Mouse (Mus musculus) heart, embryonic 12.5 days (tissue): ENCODE measurements around the gene Garnl3. TPM values are rescaled to one million over a fixed set of nuclear protein-coding genes. Genes with fewer than 3 reads are reported as not detected.

Experiments
- ATAC-seq: fragments of 200-750 bp; cut with Nextera tagmentation; 2 replicates; pipeline ENCODE4 v1.8.0; 2017; ENCODE audit warnings: moderate TSS enrichment, moderate library complexity; ENCODE audit not compliant: insufficient number of reproducible peaks, low FRiP score
- H3K27ac ChIP-seq: fragments of 300-500 bp; sonication (generic); 2 replicates; pipeline ENCODE4 v1.5.1; 2016; ENCODE audit warnings: mild to moderate bottlenecking, moderate library complexity; ENCODE audit not compliant: poor library complexity, severe bottlenecking
- H3K27me3 ChIP-seq: fragments of 300-500 bp; sonication (generic); replicated peaks from 2 replicates; pipeline ENCODE4 v1.6.1; 2016; ENCODE audit warnings: mild to moderate bottlenecking, moderate library complexity
- H3K36me3 ChIP-seq: fragments of 300-500 bp; sonication (generic); 2 replicates; pipeline ENCODE4 v1.6.1; 2016; ENCODE audit warnings: mild to moderate bottlenecking, moderate library complexity
- H3K4me1 ChIP-seq: fragments of 300-500 bp; sonication (generic); replicated peaks from 2 replicates; pipeline ENCODE4 v1.6.1; 2016; ENCODE audit warnings: mild to moderate bottlenecking
- H3K4me2 ChIP-seq: fragments of 300-500 bp; sonication (generic); 2 replicates; pipeline ENCODE4 v1.6.1; 2016; ENCODE audit warnings: mild to moderate bottlenecking, moderate library complexity
- H3K4me3 ChIP-seq: fragments of 300-500 bp; sonication (generic); 2 replicates; pipeline ENCODE4 v1.5.1; 2016; ENCODE audit warnings: mild to moderate bottlenecking
- H3K9ac ChIP-seq: fragments of 300-500 bp; sonication (generic); 2 replicates; pipeline ENCODE4 v1.6.1; 2016; ENCODE audit warnings: mild to moderate bottlenecking, moderate library complexity
- H3K9me3 ChIP-seq: fragments of 300-500 bp; sonication (generic); replicated peaks from 2 replicates; pipeline ENCODE4 v1.6.1; 2016; ENCODE audit warnings: mild to moderate bottlenecking, moderate library complexity
- WGBS: fragments of 180-500 bp; shearing (Covaris S2); methylation state at CpG from one replicate; pipeline ENCODE4 v1.1.7; 2016; 5-methylcytosine and 5-hydroxymethylcytosine counted together
- polyA plus RNA-seq: library from polyadenylated mRNA; unstranded; fragments of >200 nt; fragmentation: Nextera tagmentation; extraction: Ambion mirVana; gene quantifications from 2 replicates; pipeline ENCODE4 v1.2.1, GENCODE M21; 2016

Gene Garnl3
- polyA plus RNA-seq, 1 experiment from 2014 or later: 14.0 TPM

GRCm38 (mm10) chr2:32968024-32968614 is 163.3 kb downstream of the Garnl3 start:
- peaks cover 36% of the 10 kb centered on the region for H3K4me1 ChIP-seq
- H3K4me3 ChIP-seq: no peak overlapping the region
- 80% methylated on average over 9 of the region's 9 CpGs for WGBS

DNA sequence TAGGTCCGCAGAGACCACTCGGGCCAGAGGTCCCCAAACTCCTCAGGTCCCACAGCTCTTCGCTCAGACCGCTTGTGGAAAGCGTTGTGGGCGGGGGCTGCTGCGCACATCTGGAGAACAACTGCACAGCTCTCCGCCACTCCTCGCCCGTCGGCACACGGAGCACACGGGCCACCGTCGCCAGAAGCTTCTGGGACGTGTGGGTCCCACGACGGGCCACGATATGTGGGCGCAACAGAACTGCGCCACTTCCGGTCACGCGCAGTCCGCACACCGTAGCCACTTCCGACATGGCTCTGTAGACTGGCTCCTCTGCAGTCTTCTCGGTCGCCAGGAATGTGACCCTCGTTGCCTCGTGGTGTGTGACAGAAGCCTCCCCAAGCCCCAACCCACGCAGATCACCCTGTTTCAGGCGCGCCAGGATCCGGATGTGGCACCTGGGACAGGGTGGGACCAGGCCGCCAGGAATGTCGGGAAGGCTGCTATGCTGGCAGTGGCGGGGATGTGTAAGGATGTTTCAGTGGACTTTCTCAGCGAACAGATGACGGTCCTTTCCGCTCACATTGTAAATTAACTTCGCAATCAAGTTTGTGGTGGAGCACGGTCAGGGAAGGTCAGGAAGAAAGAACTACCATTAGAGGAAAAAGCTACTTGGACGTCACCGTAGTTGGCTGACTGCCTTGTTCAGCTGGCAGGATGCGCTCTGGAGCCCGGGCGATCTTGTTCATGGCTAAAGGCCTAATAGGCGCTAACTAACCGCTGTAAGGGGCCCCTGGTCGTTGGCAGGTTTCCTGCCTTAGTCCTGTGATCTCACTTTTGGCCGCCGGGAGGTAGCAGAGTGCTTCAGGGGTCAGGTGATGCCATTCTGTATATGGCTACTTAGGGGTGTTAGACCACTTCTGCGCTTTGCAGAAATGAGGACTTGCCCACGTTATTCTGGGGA is 164.5 kb downstream of the Garnl3 start:
- H3K4me1 ChIP-seq: peaks cover 42% of the 10 kb centered on the region

More at GRCm38 (mm10) chr2:32968024-32968614, 163.3 kb downstream of the Garnl3 start:
- peaks cover 26% of the 10 kb centered on the region for H3K36me3 ChIP-seq
- 0 out of 2 replicates have a peak overlapping the region, but pooled peaks have one; percentile 22 for H3K27ac ChIP-seq
- no peaks in the 10 kb centered on the region for H3K27me3 ChIP-seq
- no peak for ATAC-seq
- no peaks in the 10 kb centered on the region for H3K9me3 ChIP-seq
- peak overlapping the region; percentile 88 for H3K4me2 ChIP-seq
- peak overlapping the region; percentile 84 for H3K9ac ChIP-seq

GRCm38 (mm10) chr2:32966184-32966688 is 165.2 kb downstream of the Garnl3 start:
- H3K36me3 ChIP-seq: peaks cover 25% of the 10 kb centered on the region
- peak overlapping the region; percentile 68 for H3K4me3 ChIP-seq
- peak overlapping the region; percentile 97 for H3K27ac ChIP-seq
- peaks cover 42% of the 10 kb centered on the region for H3K4me1 ChIP-seq
- no peaks in the 10 kb centered on the region for H3K27me3 ChIP-seq
- H3K9me3 ChIP-seq: no peaks in the 10 kb centered on the region
- peak overlapping the region; percentile 84 for H3K9ac ChIP-seq
- peak overlapping the region; percentile 88 for H3K4me2 ChIP-seq
- ATAC-seq: no peak
- 10% methylated on average over 13 of the region's 13 CpGs for WGBS

More for the DNA sequence above, 164.5 kb downstream of the Garnl3 start:
- peak overlapping the region; percentile 97 for H3K27ac ChIP-seq
- H3K9ac ChIP-seq: peak overlapping the region; percentile 84
- peaks cover 25% of the 10 kb centered on the region for H3K36me3 ChIP-seq
- WGBS: under 1% methylated on average over 55 of the region's 55 CpGs
- H3K4me2 ChIP-seq: peak overlapping the region; percentile 88
- H3K9me3 ChIP-seq: no peaks in the 10 kb centered on the region
- peak overlapping the region; percentile 68 for H3K4me3 ChIP-seq
- ATAC-seq: peak; percentile 85
- no peaks in the 10 kb centered on the region for H3K27me3 ChIP-seq

DNA sequence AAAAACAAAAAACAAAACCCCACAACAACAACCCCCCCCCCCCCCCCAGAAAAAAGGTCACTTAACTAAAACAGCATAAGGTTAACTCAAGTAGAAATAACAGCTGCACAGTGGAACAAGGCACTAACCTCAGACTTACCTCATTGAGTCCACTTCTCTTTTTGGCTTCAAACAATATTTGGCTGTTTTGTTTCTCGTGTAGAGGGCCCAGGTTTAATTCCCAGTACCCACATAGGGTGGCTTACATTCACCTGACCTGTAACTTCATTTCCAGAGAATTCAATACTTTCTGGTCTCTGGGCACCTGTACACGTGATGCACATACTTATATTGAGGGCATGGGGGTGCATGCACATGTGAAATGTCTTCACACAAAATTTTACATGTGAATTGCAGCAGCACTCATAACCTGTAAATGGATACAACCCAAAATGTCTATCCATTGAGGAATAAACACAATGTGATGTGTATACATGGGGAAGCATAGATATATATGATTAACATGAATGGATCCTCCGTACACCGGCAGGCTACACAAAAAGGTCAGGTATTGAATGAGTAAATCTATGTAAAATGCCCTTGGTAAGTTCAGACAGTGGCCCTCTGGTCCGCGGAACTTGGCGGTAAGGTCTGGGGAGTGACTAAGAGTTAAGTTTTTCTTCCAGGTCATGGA is 165.8 kb downstream of the Garnl3 start:
- 17% methylated on average over 7 of the region's 7 CpGs for WGBS
- Histone ChIP-seq H3K27me3 (no peaks in the 10 kb centered on the region), H3K4me2 (peak overlapping the region; percentile 88), H3K9ac (no peak overlapping the region), H3K36me3 (peaks cover 25% of the 10 kb centered on the region), H3K4me3 (no peak overlapping the region), H3K9me3 (no peaks in the 10 kb centered on the region), H3K27ac (no peak overlapping the region), H3K4me1 (peaks cover 46% of the 10 kb centered on the region)
- no peak for ATAC-seq

DNA sequence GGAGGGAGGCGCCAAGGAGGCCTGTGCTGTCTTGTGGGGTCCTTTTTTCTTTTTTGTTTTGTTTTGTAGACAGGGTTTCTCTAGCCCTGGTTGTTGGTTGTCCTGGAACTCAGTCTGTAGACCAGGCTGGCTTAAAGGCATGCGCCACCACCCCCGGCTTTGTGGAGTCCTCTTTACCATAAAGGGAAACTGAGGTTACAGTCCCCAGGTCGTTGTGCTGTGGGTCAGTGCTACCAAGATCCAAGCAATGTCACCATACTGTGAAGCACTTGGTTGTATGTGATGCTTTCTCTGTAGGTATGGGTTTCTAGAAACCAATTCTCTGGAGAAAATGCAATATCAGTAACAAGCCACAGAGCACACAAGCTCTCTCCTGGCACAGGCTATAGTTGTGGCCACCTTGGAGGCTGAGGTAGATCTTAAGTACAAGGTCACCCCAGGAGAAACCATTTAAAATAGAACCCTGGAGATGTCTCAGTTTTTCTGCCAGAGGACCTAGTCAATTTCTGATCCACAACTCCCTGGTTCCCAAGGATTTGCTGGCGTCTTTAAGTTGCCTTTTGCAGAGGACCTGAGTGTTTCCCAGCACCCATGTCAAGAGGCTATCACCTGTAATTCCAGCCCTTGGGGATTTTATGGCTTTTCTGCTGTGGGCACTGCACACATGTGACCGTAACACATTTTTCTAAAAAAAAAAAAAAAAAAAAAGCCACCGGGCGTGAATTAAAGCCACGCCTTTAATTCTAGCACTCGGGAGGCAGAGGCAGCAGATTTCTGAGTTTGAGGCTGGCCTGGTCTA is 166.6 kb downstream of the Garnl3 start:
- ATAC-seq: no peak
- H3K27ac ChIP-seq: no peak overlapping the region
- peaks cover 25% of the 10 kb centered on the region for H3K36me3 ChIP-seq
- no peak overlapping the region; the same call in 1 of the 2 replicates for H3K4me2 ChIP-seq
- WGBS: 28% methylated on average over 10 of the region's 10 CpGs
- H3K9me3 ChIP-seq: no peaks in the 10 kb centered on the region
- H3K9ac ChIP-seq: no peak overlapping the region
- H3K4me3 ChIP-seq: no peak overlapping the region
- no peaks in the 10 kb centered on the region for H3K27me3 ChIP-seq
- peaks cover 49% of the 10 kb centered on the region for H3K4me1 ChIP-seq

GRCm38 (mm10) chr2:32963981-32964380 is 167.5 kb downstream of the Garnl3 start:
- Histone ChIP-seq H3K4me3 (peak overlapping the region; percentile 95; the same call in 1 of the 2 replicates), H3K4me1 (peaks cover 42% of the 10 kb centered on the region), H3K27ac (no peak overlapping the region), H3K4me2 (peak overlapping the region; percentile 83; the same call in 1 of the 2 replicates), H3K9ac (no peak overlapping the region), H3K36me3 (peaks cover 25% of the 10 kb centered on the region), H3K9me3 (no peaks in the 10 kb centered on the region), H3K27me3 (no peaks in the 10 kb centered on the region)
- 73% methylated on average over 1 of the region's 1 CpGs for WGBS
- ATAC-seq: no peak

GRCm38 (mm10) chr2:32963544-32963943 is 167.9 kb downstream of the Garnl3 start:
- Histone ChIP-seq H3K9me3 (no peaks in the 10 kb centered on the region), H3K27ac (peak overlapping the region; percentile 32), H3K4me2 (peak overlapping the region; percentile 83), H3K36me3 (peaks cover 25% of the 10 kb centered on the region), H3K4me1 (peaks cover 40% of the 10 kb centered on the region), H3K27me3 (no peaks in the 10 kb centered on the region), H3K4me3 (peak overlapping the region; percentile 95), H3K9ac (0 out of 2 replicates have a peak overlapping the region, but pooled peaks have one; percentile 99)
- ATAC-seq: no peak
- whole genome bisulfite sequencing: 75% methylated on average over 4 of the region's 4 CpGs

DNA sequence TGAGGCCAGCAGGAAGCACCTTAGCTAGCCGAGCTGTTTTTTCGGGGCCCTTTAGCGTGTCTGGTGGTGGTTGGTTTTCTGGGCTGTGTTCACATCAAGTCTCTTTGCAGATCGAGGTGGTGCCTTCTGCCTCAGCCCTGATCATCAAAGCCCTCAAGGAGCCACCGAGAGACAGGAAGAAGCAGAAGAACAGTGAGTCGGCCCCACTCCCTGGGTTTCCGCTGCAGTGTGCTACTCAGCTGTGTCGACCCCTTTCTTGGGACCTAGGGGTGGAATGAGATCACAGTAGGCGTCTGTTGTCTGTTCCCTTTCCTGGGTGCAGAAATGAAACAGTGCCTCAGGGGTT is 168.6 kb downstream of the Garnl3 start:
- Histone ChIP-seq H3K27ac (peak overlapping the region; percentile 84), H3K9me3 (no peaks in the 10 kb centered on the region), H3K9ac (peak overlapping the region; percentile 99), H3K4me2 (peak overlapping the region; percentile 83), H3K36me3 (peaks cover 32% of the 10 kb centered on the region), H3K4me1 (peaks cover 33% of the 10 kb centered on the region), H3K27me3 (no peaks in the 10 kb centered on the region), H3K4me3 (peak overlapping the region; percentile 95)
- no peak for ATAC-seq
- 6% methylated on average over 9 of the region's 9 CpGs for WGBS

DNA sequence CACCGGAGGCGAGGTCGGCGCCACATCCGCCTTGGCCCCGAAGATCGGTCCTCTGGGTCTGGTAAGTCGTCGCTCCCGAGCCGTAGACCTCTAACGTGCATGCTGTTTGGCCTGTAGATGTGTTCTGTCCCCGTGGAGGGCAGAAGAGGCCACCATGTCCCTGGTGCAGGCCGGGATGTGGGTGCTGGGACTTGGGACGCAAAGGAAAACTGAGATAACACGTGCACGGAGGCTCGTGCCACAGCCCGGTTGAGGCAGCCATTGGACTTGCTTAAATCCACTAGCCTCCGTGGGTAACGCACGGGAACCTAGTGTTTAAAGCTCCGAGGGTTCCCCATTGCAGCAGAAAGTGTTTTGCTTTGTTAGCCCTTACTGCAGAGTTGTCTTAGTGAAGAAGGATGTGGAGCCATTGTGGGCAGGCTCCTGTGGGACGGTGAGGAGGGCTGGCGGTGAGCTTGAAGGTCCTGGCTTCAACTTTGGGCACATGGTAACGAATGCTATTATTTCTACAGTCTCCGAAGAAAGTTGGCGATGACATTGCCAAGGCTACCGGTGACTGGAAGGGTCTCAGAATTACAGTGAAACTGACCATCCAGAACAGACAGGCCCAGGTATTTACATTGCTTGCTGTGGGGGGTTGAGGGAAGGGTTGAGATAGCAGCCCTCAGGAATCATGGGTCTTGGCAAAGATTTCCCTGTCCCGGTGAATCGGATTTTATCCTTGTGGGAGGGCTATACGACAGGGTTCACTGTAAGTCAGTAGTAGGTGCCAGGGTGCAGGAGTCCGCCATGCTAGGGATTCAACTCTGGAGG is 169.2 kb downstream of the Garnl3 start:
- H3K4me1 ChIP-seq: peaks cover 28% of the 10 kb centered on the region
- no peak for ATAC-seq
- under 1% methylated on average over 33 of the region's 33 CpGs for WGBS
- H3K9me3 ChIP-seq: no peaks in the 10 kb centered on the region
- H3K9ac ChIP-seq: peak overlapping the region; percentile 99
- H3K4me3 ChIP-seq: peak overlapping the region; percentile 95
- H3K4me2 ChIP-seq: peak overlapping the region; percentile 83
- peak overlapping the region; percentile 84 for H3K27ac ChIP-seq
- H3K36me3 ChIP-seq: peaks cover 37% of the 10 kb centered on the region
- no peaks in the 10 kb centered on the region for H3K27me3 ChIP-seq
